Mouse (Mus musculus): ENCODE measurements at regions not wholly inside any gene's neighbourhood (a gene's known extent, or its start where the extent isn't known, plus 50 kb on each side); places are given as distances from the start of the nearest gene placed in this dataset.

DNA sequence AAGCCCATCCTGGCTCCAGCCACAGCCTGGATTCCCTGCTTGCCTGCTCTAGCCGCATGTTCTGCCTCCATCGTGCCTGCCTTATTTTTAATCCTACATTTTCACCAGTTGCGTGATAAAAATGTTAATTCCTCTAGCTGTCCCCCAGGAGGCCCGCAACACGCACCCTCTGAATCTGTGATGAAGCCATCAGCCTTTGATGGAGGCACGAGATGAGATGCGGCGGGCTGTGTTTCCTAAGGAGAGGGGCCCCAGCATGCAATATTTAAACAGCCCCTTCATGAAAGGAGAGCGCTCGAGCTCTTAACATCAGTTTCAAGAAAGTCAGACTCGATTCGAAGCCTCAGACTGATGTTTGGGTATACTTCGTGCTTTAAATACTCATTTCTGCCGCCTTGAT, 76.3 kb downstream of the Nptx2 start:
- no peak for DNase-seq

DNA sequence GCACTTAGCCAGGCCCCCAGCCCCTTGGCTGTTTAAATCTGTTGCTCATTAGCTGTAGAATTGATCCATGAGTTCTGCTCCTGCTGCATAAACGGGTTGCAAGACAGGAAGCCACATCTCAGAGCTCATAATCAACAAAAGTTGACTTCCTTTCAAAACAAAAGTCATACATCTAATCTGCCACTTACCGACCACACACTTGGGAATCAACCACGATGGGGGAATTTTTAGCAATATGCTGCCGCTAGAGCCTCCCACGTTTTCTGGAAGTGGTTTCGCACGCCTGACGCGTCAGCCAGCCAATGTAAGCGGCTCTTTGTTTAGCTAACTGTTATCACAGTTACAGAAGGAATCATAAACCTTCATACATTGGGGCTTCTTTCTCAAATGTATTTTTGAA, 77.7 kb downstream of the Nptx2 start:
- no peak for DNase-seq

DNA sequence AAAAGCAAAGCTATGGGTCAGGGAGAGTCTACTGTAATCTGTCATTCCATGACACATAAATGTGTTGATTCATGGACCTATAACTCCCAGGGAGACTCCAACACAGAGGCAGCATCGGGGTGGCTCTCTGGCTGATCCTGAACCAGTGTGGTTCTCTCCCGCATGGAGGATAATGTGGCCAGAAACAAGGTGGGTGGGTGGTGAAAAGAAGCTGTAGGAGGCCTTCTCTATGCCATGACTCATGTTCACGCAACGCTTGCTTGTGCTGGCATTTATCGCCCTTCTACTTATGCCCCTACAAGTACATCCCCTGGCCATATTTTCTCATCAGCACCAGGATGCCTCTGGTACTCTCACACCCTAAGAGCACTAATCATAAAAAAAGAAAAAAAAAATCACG, 86.6 kb downstream of the Nptx2 start:
- DNase-seq: no peak

DNA sequence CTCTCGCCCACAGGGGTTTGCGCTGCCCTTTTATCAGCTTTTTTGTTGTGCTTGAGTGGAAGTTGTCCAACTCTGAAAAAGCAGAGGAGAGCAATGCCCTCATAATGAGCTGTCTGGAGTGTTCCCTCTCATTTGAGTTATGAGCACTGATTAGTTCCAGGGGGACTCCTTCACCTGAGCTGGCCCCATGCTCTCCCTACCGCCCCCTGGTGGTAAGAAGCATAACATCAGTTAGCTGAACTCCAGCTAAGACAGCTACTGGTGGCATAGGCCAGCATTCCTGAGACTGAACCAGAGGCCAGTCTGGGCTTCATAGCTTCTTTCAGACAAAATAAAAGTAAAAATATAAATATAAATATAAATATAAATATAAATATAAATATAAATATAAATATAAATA, 92.9 kb downstream of the Nptx2 start:
- peak; percentile 14 for DNase-seq

DNA sequence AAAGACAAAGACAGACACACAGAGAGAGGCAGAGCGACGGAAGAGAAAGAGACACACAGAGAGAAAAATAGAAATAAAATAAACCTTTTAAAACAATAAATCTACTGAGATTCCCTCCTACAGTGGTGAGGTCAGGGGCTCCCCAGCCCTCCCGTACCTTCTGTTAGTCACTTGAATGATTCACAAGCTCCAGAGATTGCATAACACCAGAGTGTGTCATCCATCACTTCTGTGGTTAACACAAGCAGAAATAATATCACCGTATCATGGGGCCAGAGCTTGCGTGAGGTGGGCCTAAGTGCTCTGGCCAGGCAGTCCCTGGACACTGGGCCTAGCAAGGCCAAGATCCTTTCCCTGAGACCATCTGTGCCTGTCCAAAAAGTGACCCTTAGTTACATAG, 93.9 kb downstream of the Nptx2 start:
- no peak for DNase-seq

DNA sequence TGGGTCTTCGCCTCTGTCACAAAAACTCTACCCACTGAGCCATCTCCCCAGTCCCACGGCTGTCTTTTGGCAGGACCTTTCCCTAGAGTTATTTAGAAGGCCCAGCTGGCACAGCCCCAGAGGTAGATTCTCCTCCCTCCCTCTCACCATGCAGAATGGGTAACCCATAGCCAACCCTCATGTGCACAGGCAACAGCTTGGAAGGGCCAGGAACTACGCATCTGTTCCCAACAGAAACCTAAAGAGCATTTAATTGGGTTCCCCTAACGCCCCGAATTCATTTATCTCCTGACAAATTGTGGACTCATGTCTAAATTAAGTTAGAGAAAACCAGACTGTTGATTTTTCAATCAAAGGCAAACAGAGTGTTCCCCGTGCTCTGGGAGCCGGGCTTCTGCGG, 97.1 kb downstream of the Nptx2 start:
- no peak for DNase-seq

DNA sequence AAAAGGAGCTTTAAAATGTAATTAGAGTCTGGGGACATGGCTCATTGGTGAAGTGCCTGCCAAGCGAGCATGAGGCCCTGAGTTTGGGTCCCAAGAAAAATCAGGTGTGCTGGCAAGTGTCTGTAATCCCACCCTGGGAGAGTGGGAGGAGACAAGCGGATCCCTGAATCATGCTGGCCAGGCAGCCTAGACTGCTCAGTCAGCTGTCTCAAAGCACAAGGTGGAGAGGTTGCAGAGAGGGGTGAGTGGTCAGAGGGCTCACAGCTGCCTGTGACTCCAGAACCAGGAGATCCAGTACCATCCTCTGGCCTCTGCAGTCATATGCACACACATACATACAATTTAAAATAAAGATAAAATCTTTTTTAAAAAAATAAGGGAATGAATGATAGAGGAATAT, 97.7 kb downstream of the Nptx2 start:
- DNase-seq: no peak

DNA sequence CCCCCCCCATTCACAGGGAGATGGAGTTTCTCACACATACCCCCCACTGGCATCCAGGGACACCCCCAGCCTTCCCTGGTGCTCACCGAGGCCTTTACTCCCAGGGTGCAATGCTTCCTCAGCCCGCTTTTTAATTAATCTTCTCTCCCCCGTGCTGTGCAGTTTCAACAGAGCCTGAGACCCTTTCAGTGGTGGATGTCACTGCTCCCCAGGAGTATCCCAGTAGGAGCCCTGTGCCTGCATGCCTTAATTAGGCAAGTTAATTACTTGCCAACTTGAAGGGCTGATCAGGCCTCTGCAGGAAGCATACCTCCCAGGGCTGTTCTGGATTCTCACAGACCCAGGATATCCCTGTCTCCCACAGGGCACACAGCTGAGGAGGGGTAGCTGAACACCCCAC, 99.7 kb downstream of the Nptx2 start:
- DNase-seq: no peak

DNA sequence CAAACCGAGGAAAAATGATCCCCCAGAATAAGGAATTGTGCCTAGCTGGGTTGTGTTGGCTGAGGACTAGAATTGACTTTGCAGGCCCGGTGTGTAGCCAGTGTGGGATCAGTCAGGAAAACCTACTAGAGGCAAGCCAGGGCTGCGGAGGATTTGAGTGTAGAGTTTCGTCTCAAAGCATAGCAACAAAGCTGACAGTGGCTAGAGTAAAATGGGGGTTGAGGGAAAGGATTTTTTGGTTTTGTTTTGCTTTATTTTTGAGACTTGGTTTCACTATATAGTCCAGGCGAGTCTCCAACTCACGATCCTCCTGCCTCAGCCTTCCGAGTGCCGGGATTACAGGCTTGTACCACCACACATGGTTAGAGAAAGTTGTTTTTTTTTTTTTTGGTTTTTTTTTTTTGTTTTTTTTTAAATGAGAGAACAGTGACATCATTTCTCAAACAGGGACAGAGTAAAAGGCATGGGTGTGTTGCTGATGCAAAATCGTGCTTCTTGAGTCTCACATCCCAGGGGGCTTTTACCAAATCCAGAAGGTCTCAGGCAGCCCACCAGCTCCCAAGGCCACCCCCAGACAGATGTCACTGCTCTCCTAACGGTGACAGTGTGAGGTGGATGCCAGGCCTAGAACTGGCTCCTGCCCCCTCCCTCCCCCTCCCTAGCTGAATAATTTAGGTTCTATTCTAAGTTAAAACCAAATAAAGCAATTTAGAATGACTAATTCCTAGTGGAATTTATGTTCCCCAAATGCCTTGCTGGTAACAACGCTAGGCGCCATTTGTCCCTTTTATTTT, 101.8 kb downstream of the Nptx2 start:
- no peak for DNase-seq

DNA sequence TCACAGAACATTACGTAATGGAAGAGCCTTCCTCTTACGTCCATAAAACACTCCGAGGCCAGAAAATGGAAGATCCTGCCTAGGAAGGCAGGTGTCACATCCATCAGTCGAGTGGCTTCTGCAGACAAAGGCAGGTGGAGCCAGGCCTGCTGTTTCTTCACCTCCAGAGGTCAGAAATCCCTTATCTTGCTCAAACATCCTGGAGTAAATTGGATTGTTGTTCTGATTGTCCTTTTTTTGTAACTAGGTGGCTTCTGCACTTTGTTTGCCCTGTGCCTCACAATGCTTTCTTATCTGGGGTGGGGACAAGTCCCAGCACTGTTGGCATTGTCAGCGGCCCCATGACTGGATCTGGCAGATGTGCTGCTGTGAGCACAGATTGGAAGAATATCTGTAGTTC, 106.5 kb downstream of the Nptx2 start:
- no peak for DNase-seq

DNA sequence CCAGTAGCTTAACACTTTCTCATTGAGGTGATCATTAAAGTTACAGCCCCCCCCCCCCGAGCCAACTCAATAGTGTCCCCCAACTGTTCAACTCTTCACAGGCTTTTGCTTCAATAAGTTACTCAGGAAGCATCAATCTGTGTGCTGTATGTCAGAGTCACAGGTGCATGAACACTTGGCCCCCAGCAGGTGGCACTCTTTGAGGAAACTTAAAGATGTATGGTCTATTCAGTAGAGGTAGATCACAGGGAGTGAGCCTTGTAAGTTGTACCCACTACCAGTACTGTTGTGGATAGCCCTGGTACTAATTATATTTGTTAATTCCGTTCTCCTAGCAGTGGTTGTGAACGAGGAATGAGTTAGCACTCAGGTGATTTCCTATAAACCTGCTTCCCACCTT, 99.6 kb downstream of the Tmem130 start:
- no peak for DNase-seq

DNA sequence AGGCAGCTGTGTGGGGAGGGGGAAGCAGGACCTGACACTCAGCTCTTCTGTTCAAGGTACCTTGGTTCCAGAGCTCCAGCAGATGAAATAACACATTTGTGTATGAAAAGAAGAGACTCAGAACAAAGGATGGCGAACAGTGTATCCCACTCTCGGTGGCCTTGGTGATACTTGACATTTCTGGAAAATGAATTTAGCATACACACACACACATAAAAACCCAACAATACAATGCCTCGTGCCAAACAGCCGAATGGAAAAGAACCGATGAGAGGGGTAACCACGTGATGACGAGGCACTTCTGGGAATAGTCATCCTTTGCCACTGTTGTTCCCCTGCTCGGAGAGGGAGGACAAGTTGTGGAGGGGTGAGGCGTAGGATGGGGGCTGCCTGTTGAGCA, 97.6 kb downstream of the Tmem130 start:
- no peak for DNase-seq

DNA sequence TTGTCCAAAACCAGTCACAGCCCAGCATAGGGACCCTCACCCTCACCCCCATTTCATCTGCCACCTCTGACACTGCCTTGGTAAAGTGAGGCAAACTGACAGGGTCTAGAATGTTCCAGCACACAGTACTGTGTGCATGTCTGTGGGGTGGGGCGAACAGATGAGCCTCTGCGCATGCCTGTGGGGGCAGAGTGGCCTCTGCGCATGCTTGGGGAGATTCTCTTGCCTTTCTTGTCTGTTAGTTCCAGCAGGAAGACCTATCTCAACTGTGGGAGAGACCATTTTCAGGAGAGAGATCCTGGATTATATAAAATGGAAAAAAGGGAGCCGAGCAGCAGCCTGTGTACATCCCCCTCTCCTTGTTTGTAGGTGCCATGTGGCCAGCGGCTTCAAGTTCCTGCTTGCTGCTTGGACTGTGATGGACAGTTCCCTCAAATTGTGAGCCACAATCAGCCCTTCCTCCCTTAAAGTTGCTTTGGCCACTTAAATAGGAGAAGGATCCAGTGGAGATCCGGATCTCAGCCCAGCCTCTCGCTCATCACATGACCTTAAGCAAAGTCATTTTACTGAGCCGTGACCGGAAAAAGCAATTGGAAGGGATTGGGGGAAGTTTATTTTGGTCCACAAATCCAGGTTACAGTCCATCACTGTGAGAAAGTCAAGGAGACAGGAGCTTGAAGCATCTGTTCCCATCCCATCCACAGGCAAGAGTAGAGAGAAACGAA, 96.9 kb downstream of the Tmem130 start:
- DNase-seq: no peak

DNA sequence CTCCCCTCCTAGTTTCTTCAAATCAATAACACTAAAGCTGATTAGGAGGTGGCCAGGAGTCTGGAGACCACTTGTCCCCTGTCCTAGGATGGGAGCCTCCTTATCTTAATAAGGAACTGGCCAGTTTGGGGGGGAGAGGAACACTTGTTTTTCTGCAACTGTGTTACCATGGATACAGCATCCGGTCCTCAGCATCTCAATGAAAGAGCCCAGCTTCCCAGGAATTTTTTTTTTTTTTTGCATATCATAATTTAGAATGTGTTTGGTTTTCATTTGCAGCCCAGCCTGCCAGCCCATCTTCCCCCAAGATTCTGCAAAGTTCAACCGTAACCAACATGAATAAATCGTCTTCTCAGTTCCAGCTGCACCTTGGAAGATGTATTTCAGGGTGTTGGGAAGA, 93.6 kb downstream of the Tmem130 start:
- DNase-seq: no peak

DNA sequence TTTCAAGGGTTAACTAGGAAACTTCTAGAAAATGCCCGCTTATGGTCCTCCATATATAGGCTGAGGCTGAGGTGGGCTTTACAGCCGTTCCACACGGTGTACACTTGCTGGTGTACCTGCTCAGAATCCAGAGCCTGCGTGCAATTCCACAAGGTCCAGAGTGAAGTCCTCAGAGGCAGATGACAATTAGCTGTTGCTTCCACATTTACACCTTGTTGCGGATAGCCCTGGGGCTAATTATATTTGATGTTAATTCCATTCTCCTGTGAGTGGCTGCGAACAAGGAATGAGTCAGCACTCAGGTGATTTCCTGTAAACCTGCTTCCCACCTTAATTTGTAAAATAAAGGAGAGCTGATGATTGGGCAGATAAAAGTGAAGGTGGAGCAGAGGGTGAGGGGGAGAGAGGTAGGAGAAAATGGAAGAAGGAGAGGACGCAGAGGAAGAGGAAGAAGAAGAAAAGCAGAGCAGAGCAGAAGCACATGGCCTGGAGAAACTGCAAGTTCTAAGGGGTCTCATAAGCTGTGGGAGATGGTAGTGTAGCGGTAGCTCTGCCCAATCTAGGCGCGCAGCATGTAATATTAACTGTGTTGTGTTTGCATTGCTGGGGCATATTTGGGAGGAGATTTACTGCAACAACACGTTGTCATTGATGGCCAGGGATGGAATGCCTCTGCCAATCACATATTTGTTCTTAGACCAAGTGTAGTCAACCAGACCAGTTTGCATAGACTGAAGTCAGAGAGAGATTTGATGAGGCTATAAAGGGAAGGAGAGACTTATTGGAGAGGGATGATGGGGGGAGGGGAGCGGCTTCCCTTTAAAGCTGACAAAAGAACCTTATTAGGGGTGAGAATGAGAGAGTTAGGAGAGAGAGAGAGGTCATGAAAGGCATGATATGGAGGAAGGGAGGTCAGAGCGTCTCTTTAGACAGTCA, 82.5 kb downstream of the Tmem130 start:
- no peak for DNase-seq

DNA sequence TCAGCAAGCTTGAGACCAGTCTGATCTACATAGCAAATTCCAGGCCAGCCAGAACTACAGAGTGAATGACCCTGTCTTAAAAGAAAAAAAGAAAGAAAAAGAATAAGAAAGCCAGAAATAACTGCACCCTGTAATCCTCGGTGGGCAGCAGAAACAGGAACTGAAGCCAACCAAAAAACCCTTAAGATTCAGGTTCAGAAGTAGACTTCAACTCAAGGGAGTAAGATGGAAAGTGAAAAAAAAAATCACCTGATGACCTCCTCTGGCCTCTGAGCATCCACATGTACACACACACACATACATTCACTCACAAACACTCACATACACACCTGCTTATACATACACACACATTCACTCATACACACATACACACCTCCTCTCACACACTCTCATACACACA, 77.4 kb downstream of the Tmem130 start:
- no peak for DNase-seq

Data from cerebellum, adult 9-10 months (tissue).